Mouse (Mus musculus) ES-E14 (cell line): ENCODE results near the gene Nkpd1.

Experiments
- CHD2 ChIP-seq: IDR thresholded peaks from 2 replicates; pipeline ENCODE4 v1.6.1; 2014; ENCODE audit warnings: mild to moderate bottlenecking, low read depth, low read length, inconsistent platforms
- ZC3H11A ChIP-seq: IDR thresholded peaks from 2 replicates; pipeline ENCODE4 v1.6.1; 2012; ENCODE audit warnings: low read depth, mild to moderate bottlenecking, inconsistent platforms, low read length, borderline replicate concordance

GRCm38 (mm10) chr7:19558965-19559364 is 41.3 kb downstream of the Nkpd1 start:
- TF ChIP-seq ZC3H11A, result no peak
- TF ChIP-seq CHD2, result no peak
